Mouse (Mus musculus) testis, adult 2 months (tissue): ENCODE results near the gene Igfbp5.

Experiments used
- CTCF ChIP-seq: fragments of 200-500 bp; IDR thresholded peaks from 2 replicates; pipeline ENCODE4 v1.5.1; 2012; ENCODE audit warnings: low read depth, mild to moderate bottlenecking, inconsistent platforms, low read length, moderate library complexity; ENCODE audit not compliant: control insufficient read depth, insufficient read depth, insufficient replicate concordance
- POLR2A ChIP-seq: fragments of 200-500 bp; IDR thresholded peaks from 2 replicates; pipeline ENCODE4 v1.6.1; 2012; ENCODE audit warnings: low read depth, mild to moderate bottlenecking, inconsistent platforms, low read length, moderate library complexity; ENCODE audit not compliant: control insufficient read depth

GRCm38 (mm10) chr1:72858874-72859273 is 15.8 kb downstream of the Igfbp5 start:
- no peak for TF ChIP-seq CTCF
- no peak for TF ChIP-seq POLR2A
